Mouse (Mus musculus) CH12.LX (cell line): ENCODE measurements around the gene Wt1. TPM values are rescaled to one million over a fixed set of nuclear protein-coding genes. Genes with fewer than 3 reads are reported as not detected.

Experiments used
- DNase-seq: peaks from one replicate; pipeline ENCODE4 v3.0.0-alpha.2; 2013; ENCODE audit errors: extremely low read depth
- H3K27ac ChIP-seq: 2 replicates; pipeline ENCODE4 v1.5.1; 2012; ENCODE audit warnings: low read depth, mild to moderate bottlenecking, control low read depth, moderate library complexity; ENCODE audit not compliant: insufficient read depth
- H3K27me3 ChIP-seq: replicated peaks from 2 replicates; pipeline ENCODE3; 2012; ENCODE audit warnings: inconsistent platforms
- H3K36me3 ChIP-seq, 2 experiments: replicated peaks in 1 of 2; 2 replicates each; pipeline versions ENCODE3 to v1.6.1; 2012; ENCODE audit warnings: inconsistent platforms in 1 of 2, low read length in 1 of 2, mild to moderate bottlenecking in 1 of 2, mixed read lengths in 1 of 2, moderate library complexity in 1 of 2; ENCODE audit not compliant: control insufficient read depth in 1 of 2, insufficient read depth in 1 of 2
- H3K4me1 ChIP-seq, 2 experiments: 2 replicates each; pipeline ENCODE4 v1.6.1; 2012; ENCODE audit warnings: inconsistent platforms in 1 of 2, moderate library complexity in 1 of 2; ENCODE audit not compliant: insufficient read depth in 2 of 2, control insufficient read depth in 1 of 2
- H3K4me2 ChIP-seq: 2 replicates; pipeline ENCODE4 v1.6.1; 2012; ENCODE audit warnings: low read depth, mild to moderate bottlenecking, control low read depth; ENCODE audit not compliant: poor library complexity, insufficient read depth, severe bottlenecking
- H3K4me3 ChIP-seq, 3 experiments: fragments of 150-350 bp in 1 of 3; sonication (generic) in 1 of 3; replicated peaks in 1 of 3; 2 replicates each; pipeline versions ENCODE3 to v1.5.1; 2011 to 2012; ENCODE audit warnings: low read depth in 2 of 3, low read length in 2 of 3, mild to moderate bottlenecking in 2 of 3, moderate library complexity in 2 of 3, control low read depth in 1 of 3, improper control_type of control experiment in 1 of 3, inconsistent platforms in 1 of 3, mixed read lengths in 1 of 3; ENCODE audit not compliant: poor library complexity in 1 of 3
- H3K79me2 ChIP-seq: replicated peaks from 2 replicates; pipeline ENCODE4 v1.6.1; 2012; ENCODE audit warnings: mild to moderate bottlenecking, moderate library complexity; ENCODE audit not compliant: control insufficient read depth, poor library complexity, insufficient read depth, severe bottlenecking; ENCODE audit errors: extremely low read depth
- H3K9ac ChIP-seq: 2 replicates; pipeline ENCODE4 v1.6.1; 2012; ENCODE audit warnings: low read depth, mild to moderate bottlenecking, control low read depth, moderate library complexity; ENCODE audit not compliant: insufficient read depth
- H3K9me3 ChIP-seq: replicated peaks from 2 replicates; pipeline ENCODE3; 2012; ENCODE audit warnings: low read length, inconsistent platforms, mixed read lengths
- CHD1 ChIP-seq: IDR thresholded peaks from 2 replicates; pipeline ENCODE4 v1.6.1; 2012; ENCODE audit warnings: low read depth, low read length, improper control_type of control experiment, inconsistent platforms
- CTCF ChIP-seq, 2 experiments: IDR thresholded peaks in 1 of 2; conservative IDR thresholded peaks in 1 of 2; 2 replicates each; pipeline ENCODE4 v1.5.1; 2011 to 2012; ENCODE audit warnings: low read depth in 2 of 2, low read length in 2 of 2, improper control_type of control experiment in 1 of 2, inconsistent platforms in 1 of 2, mild to moderate bottlenecking in 1 of 2, moderate library complexity in 1 of 2
- E2F4 ChIP-seq: IDR thresholded peaks from 2 replicates; pipeline ENCODE4 v1.6.1; 2011; ENCODE audit warnings: low read depth, low read length, improper control_type of control experiment; ENCODE audit not compliant: insufficient replicate concordance
- ELF1 ChIP-seq: IDR thresholded peaks from 2 replicates; pipeline ENCODE4 v1.6.1; 2014; ENCODE audit warnings: low read depth, mild to moderate bottlenecking, inconsistent platforms, low read length, improper control_type of control experiment
- ETS1 ChIP-seq: conservative IDR thresholded peaks from 2 replicates; pipeline ENCODE4 v1.6.1; 2012; ENCODE audit warnings: low read depth, mild to moderate bottlenecking, inconsistent platforms, low read length, improper control_type of control experiment, moderate library complexity
- GABPA ChIP-seq: IDR thresholded peaks from 2 replicates; pipeline ENCODE4 v1.6.1; 2012; ENCODE audit warnings: low read depth, low read length, improper control_type of control experiment, inconsistent platforms; ENCODE audit not compliant: insufficient replicate concordance
- HCFC1 ChIP-seq: IDR thresholded peaks from 2 replicates; pipeline ENCODE4 v1.6.1; 2012; ENCODE audit warnings: low read depth, mild to moderate bottlenecking, inconsistent platforms, low read length, improper control_type of control experiment
- JUN ChIP-seq: IDR thresholded peaks from 2 replicates; pipeline ENCODE4 v1.6.1; 2011; ENCODE audit warnings: low read depth, mild to moderate bottlenecking, low read length, improper control_type of control experiment, moderate library complexity; ENCODE audit not compliant: insufficient read depth
- JUND ChIP-seq: conservative IDR thresholded peaks from 2 replicates; pipeline ENCODE4 v1.6.1; 2011; ENCODE audit warnings: low read depth, low read length, improper control_type of control experiment
- KAT2A ChIP-seq: IDR thresholded peaks from 2 replicates; pipeline ENCODE4 v1.6.1; 2012; ENCODE audit warnings: low read length, improper control_type of control experiment, inconsistent platforms; ENCODE audit not compliant: insufficient replicate concordance
- MAX ChIP-seq: IDR thresholded peaks from 2 replicates; pipeline ENCODE4 v1.6.1; 2011; ENCODE audit warnings: low read length, improper control_type of control experiment
- MEF2A ChIP-seq: IDR thresholded peaks from 2 replicates; pipeline ENCODE4 v1.6.1; 2014; ENCODE audit warnings: low read depth, mild to moderate bottlenecking, inconsistent platforms, low read length, improper control_type of control experiment, borderline replicate concordance
- MXI1 ChIP-seq: IDR thresholded peaks from 2 replicates; pipeline ENCODE4 v1.6.1; 2011; ENCODE audit warnings: mild to moderate bottlenecking, low read depth, low read length, improper control_type of control experiment
- MYC ChIP-seq: IDR thresholded peaks from 2 replicates; pipeline ENCODE4 v1.6.1; 2011; ENCODE audit warnings: low read depth, mild to moderate bottlenecking, improper control_type of control experiment, low read length
- NELFE ChIP-seq: IDR thresholded peaks from 2 replicates; pipeline ENCODE4 v1.6.1; 2011; ENCODE audit warnings: low read depth, low read length, improper control_type of control experiment
- NRF1 ChIP-seq: IDR thresholded peaks from 2 replicates; pipeline ENCODE4 v1.6.1; 2014; ENCODE audit warnings: low read depth, mild to moderate bottlenecking, inconsistent platforms, low read length, improper control_type of control experiment, moderate library complexity
- PAX5 ChIP-seq: IDR thresholded peaks from 2 replicates; pipeline ENCODE4 v1.6.1; 2012; ENCODE audit warnings: low read length, inconsistent platforms, mixed read lengths
- POLR2A ChIP-seq: IDR thresholded peaks from 2 replicates; pipeline ENCODE4 v1.6.1; 2011; ENCODE audit warnings: low read depth, mild to moderate bottlenecking, improper control_type of control experiment, low read length
- POLR2AphosphoS2 ChIP-seq: IDR thresholded peaks from 2 replicates; pipeline ENCODE4 v1.6.1; 2011; ENCODE audit warnings: low read depth, low read length, improper control_type of control experiment
- RCOR1 ChIP-seq: conservative IDR thresholded peaks from 2 replicates; pipeline ENCODE4 v1.6.1; 2012; ENCODE audit warnings: low read depth, mild to moderate bottlenecking, inconsistent platforms, low read length, improper control_type of control experiment
- SIN3A ChIP-seq: IDR thresholded peaks from 2 replicates; pipeline ENCODE4 v1.6.1; 2012; ENCODE audit warnings: low read length, improper control_type of control experiment, inconsistent platforms
- SMC3 ChIP-seq: IDR thresholded peaks from 2 replicates; pipeline ENCODE4 v1.6.1; 2011; ENCODE audit warnings: low read depth, low read length, improper control_type of control experiment
- TBP ChIP-seq: conservative IDR thresholded peaks from 2 replicates; pipeline ENCODE4 v1.6.1; 2011; ENCODE audit warnings: low read depth, low read length, improper control_type of control experiment
- USF1 ChIP-seq: IDR thresholded peaks from 2 replicates; pipeline ENCODE4 v1.6.1; 2014; ENCODE audit warnings: low read depth, mild to moderate bottlenecking, inconsistent platforms, low read length, improper control_type of control experiment
- ZKSCAN1 ChIP-seq: IDR thresholded peaks from 2 replicates; pipeline ENCODE4 v1.6.1; 2012; ENCODE audit warnings: low read depth, inconsistent platforms, low read length, improper control_type of control experiment, borderline replicate concordance
- ZNF384 ChIP-seq: IDR thresholded peaks from 2 replicates; pipeline ENCODE4 v1.6.1; 2012; ENCODE audit warnings: low read depth, low read length, improper control_type of control experiment, inconsistent platforms
- dilution Hi-C: fragments of 300-500 bp; cut with MboI; formaldehyde crosslinking; loops from 2 replicates; pipeline ENCODE4 v1.14.3; 2020; ENCODE audit warnings: low sequenced_read_pairs; ENCODE audit not compliant: extremely low pct_unique_long_range_greater_than_20kb, extremely low pct_ligation_motif_present
- in situ Hi-C: fragments of 300-500 bp; cut with MboI; formaldehyde crosslinking; loops from 3 replicates; pipeline ENCODE4 v1.14.3; 2019; ENCODE audit warnings: low sequenced_read_pairs, low pct_ligation_motif_present, low pct_unique_long_range_greater_than_20kb, mixed read lengths
- polyA plus RNA-seq: library from polyadenylated mRNA; unstranded; fragments of >175 nt; gene quantifications from 2 replicates; pipeline ENCODE4 v1.2.1, GENCODE M21; 2012; ENCODE audit warnings: low read depth; ENCODE audit not compliant: insufficient read length
- total RNA-seq, 2 experiments: library from RNA; depleted of rRNA; stranded (reverse); fragments of 300-350 nt in 1 of 2; fragments of >200 nt in 1 of 2; gene quantifications; 2 replicates each; pipeline ENCODE4 v1.2.3; 2012 to 2014

The Wt1 gene
- total and polyA plus RNA-seq, 3 experiments, result not detected

DNA sequence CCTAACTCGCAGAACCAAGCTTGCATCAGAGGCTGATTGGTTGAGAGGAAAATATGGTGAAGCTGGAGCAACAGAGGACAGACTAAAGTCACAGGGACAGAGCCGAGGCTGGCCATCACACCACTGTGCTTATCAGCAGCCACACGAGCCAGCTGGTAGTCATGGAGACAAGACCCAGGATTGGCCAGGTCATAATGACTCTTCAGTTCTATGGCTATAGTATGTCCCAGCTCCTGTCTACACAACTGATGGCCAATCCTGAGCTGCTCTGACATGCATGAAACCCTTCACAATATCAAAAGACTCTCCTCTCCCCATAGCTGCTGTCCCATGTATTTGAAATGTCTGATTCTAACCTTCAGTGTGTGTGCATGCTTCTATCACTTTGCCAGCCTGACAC lies 38.3 kb upstream of the Wt1 start:
- Histone ChIP-seq H3K36me3 (no peaks in the 10 kb centered on the region), H3K4me1 (no peaks in the 10 kb centered on the region), H3K27ac (no peak overlapping the region), H3K4me2 (no peak overlapping the region), H3K4me3 (no peak overlapping the region), H3K9ac (no peak overlapping the region), H3K79me2 (no peaks in the 10 kb centered on the region), H3K27me3 (no peaks in the 10 kb centered on the region), H3K9me3 (no peaks in the 10 kb centered on the region)
- in situ Hi-C loops (no loop called here), dilution Hi-C loops (no loop called here)
- TF ChIP-seq ZNF384 (no peak), PAX5 (no peak), NRF1 (no peak), E2F4 (no peak), RCOR1 (no peak), KAT2A (no peak), MAX (no peak), CHD1 (no peak), SMC3 (no peak), POLR2A (no peak), MEF2A (no peak), MYC (no peak), POLR2AphosphoS2 (no peak), HCFC1 (no peak), JUN (no peak), GABPA (no peak), CTCF (conservative IDR thresholded peaks at IDR 0.05 in 1 of 2, IDR thresholded peaks at IDR 0.05 in 1 of 2; ENCODE audit: low read depth in 2 of 2, low read length in 2 of 2) (no peak), USF1 (no peak), JUND (no peak), SIN3A (no peak)
- no peak for DNase-seq

DNA sequence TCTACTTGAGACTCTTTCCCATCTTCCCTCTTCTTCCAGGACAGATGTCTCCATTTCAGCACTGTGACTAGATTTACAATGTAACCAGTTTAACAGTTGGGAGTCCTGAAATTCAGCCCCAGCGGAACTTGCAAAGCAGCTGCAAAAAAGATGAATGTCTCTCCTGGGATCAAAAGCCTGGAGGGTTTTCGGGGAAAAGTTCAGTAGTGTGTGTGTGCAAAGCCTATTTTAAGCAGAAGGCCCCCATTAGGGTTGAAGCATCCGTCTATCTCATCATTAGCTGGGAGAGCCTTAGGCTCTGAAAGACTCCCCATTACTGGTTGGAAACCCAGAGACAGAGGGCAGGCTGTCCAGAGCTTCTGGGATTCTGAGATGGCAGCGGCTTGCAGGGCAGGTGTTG lies 37.2 kb upstream of the Wt1 start:
- DNase-seq, result no peak
- H3K4me2 ChIP-seq, result no peak overlapping the region
- H3K36me3 ChIP-seq, result no peaks in the 10 kb centered on the region
- H3K9me3 ChIP-seq, result no peaks in the 10 kb centered on the region
- in situ Hi-C loops (no loop called here), dilution Hi-C loops (no loop called here)
- H3K27me3 ChIP-seq, result no peaks in the 10 kb centered on the region
- no peaks in the 10 kb centered on the region for H3K79me2 ChIP-seq
- no peak overlapping the region for H3K27ac ChIP-seq
- H3K4me3 ChIP-seq, result no peak overlapping the region
- no peaks in the 10 kb centered on the region for H3K4me1 ChIP-seq
- TF ChIP-seq KAT2A (no peak), HCFC1 (no peak), TBP (no peak), MYC (no peak), ETS1 (no peak), ZKSCAN1 (no peak), ELF1 (no peak), SIN3A (no peak), POLR2AphosphoS2 (no peak), MXI1 (no peak), NELFE (no peak), USF1 (no peak)
- no peak overlapping the region for H3K9ac ChIP-seq
